In genomic region chr3:79567703-79568362, GRCm38 (mm10) we compare ENCODE assay signal across 8 mouse cellular contexts. TPM values are rescaled to one million over a fixed set of nuclear protein-coding genes. Genes with fewer than 3 reads are reported as not detected.
DNase-seq lines count a peak whose midpoint lies in the region; ATAC-seq lines count a peak whose summit lies in the region.

Gene Fnip2, minus strand, starts transcription at chr3:79567796.

- no peaks in the 10 kb centered on the region for H3K27me3 ChIP-seq in hindbrain, embryonic 14.5 days (ENCODE audit: control insufficient read depth, insufficient read depth, low read length)

- H3K4me3 ChIP-seq in hindbrain, embryonic 14.5 days (replicated peaks; ENCODE audit: low read length) = peak within 1 kb of the TSS; percentile 71

- H3K36me3 ChIP-seq in hindbrain, embryonic 14.5 days (replicated peaks; ENCODE audit: control insufficient read depth, insufficient read depth) = no peaks in the 10 kb centered on the region

- H3K9me3 ChIP-seq in hindbrain, embryonic 14.5 days (ENCODE audit: control insufficient read depth, low read length) = no peaks in the 10 kb centered on the region

- ATAC-seq in hindbrain, embryonic 14.5 days (ENCODE audit: low FRiP score) = peak; percentile 96

- under 1% methylated on average over 55 of the region's 55 CpGs for WGBS in hindbrain, embryonic 14.5 days

- peak within 1 kb of the TSS; percentile 78 for H3K27ac ChIP-seq in hindbrain, embryonic 14.5 days

- peak within 1 kb of the TSS; percentile 79 for H3K4me2 ChIP-seq in hindbrain, embryonic 14.5 days (replicated peaks)

- peak; percentile 99 for DNase-seq in R1 (ENCODE audit: low read depth, low spot score)
- DNase-seq in cerebellum, postnatal 25 days = peak; percentile 92 to 93
- peak; percentile 66 to 77 for DNase-seq in frontal cortex, postnatal 25 days (ENCODE audit: low spot score in 2 of 2)
- peak; percentile 86 for DNase-seq in hindbrain, embryonic 14.5 days (ENCODE audit: low spot score)
- DNase-seq in layer of hippocampus, postnatal 36 days = peak; percentile 88 to 90
- DNase-seq in lung, postnatal 36 days = peak; percentile 94
- peak; percentile 95 for DNase-seq in retina, postnatal 1 day
- peak; percentile 80 to 89 for DNase-seq in urinary bladder, adult 18-20 months (ENCODE audit: low spot score in 2 of 2)

- peak within 1 kb of the TSS; percentile 80 for H3K9ac ChIP-seq in hindbrain, embryonic 14.5 days

- no peaks in the 10 kb centered on the region; the same call in 1 of the 2 replicates for H3K4me1 ChIP-seq in hindbrain, embryonic 14.5 days (replicated peaks; ENCODE audit: control insufficient read depth, insufficient read depth, low read length)

RNA-seq across cellular contexts. Expression of gene Fnip2, which starts in this region (rescaled TPM):
- polyA plus RNA-seq in hindbrain, embryonic 14.5 days (2014; fragmentation: Nextera tagmentation; extraction: Ambion mirVana) = 5.9 and 9.9 TPM in 2 replicates
- total RNA-seq in layer of hippocampus, postnatal 36 days (2021) = 10 to 100 TPM; 21.6 to 26.8 TPM

Comparison
In these comparisons a context has a peak if more than half of its experiments do, and no peak if none do; other contexts are left out.
1. Peak in every context shown above with its lines: DNase-seq, ATAC-seq, H3K4me3 ChIP-seq and H3K27ac ChIP-seq.